Mouse (Mus musculus) ZHBTc4 (cell line): Measurements from ENCODE around the gene Ccdc81.

ENCODE experiments used
- DNase-seq: peaks from one replicate; pipeline ENCODE4 v3.0.0-alpha.2; 2011; ENCODE audit warnings: low read depth, low spot score

The Ccdc81 gene

DNA sequence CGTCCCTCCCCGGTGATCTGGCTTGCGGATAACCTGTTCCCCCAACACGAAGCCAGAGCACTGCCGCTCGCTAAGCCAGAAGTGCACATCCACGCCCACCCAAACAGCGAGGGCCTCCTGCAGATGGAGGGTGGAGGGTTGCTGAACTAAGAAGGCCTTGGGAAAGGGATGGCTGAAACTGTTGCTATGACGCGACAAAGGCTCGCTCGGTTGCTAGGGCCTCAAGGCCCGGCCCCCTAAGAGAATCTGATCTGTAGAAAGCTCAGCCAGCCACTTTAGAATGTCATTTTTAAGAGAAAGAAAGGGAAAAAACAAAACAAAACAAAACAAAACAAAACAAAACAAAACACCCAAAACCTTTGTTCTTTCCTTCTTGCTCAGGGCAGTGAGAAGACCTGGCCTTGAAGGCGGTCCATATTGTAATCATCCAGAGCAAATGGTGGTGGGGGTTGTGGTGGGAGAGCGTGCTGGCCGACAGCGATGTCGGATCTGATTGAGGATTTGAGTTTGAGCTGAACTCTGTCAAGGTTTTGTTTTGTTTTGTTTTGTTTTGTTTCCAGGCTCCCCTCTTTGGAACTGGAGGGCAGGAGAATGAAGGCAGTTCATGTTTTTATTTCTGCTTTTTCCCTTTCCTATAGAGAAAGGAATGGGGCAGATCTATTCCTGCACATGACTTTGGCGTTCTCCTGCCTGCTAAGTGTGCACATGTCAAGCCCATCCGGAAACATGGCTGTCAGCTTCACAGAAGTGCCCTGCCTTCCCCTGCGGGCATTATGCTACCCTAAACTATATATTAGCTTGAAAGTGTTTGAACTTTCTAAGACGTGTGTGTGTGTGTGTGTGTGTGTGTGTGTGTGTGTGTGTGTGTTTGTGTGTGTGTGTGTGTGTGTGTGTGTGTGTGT, at the start of gene Ccdc81:
Gene Ccdc81 (minus strand): TSS at position 188 of the 902 bp plus-strand sequence.
- peak; percentile 67 for DNase-seq

DNA sequence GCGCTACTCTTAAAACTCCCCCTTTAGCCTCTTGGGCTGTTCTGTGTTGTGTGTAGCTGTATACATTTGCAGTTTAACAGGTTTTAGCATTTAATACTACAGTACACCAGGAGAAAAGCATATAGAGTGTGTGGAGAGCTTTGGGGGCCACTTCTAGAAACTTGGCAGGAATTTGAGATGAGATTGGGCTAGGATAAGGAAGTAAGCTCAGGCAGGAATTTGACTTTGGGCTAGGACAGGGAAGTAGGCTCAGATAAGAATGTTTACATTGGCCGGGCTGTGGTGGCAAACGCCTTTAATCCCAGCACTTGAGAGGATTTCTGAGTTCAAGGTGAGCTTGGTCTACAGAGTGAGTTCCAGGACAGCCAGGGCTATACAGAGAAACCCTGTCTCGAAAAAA, 46.0 kb upstream of the Ccdc81 start:
- DNase-seq = peak; percentile 64

DNA sequence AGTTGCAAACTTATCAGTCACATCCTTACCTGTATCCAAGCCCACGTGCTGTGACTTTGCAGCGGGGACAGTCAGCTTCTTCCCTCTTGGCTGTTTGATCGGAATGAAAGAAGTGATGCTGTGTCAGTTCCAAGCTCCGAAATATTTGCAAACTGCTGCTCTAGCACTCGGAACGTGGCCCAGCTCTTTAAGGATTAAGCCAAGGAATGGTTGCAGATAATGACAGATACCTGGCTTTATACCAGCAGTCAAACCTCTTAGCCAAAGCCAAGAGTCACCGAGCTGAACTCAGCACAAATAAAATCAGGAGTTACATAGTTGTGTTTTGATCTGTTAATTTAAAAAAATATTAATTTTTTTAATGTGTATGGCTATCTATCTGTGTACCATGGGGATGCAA, 44.6 kb upstream of the Ccdc81 start:
- DNase-seq = no peak

DNA sequence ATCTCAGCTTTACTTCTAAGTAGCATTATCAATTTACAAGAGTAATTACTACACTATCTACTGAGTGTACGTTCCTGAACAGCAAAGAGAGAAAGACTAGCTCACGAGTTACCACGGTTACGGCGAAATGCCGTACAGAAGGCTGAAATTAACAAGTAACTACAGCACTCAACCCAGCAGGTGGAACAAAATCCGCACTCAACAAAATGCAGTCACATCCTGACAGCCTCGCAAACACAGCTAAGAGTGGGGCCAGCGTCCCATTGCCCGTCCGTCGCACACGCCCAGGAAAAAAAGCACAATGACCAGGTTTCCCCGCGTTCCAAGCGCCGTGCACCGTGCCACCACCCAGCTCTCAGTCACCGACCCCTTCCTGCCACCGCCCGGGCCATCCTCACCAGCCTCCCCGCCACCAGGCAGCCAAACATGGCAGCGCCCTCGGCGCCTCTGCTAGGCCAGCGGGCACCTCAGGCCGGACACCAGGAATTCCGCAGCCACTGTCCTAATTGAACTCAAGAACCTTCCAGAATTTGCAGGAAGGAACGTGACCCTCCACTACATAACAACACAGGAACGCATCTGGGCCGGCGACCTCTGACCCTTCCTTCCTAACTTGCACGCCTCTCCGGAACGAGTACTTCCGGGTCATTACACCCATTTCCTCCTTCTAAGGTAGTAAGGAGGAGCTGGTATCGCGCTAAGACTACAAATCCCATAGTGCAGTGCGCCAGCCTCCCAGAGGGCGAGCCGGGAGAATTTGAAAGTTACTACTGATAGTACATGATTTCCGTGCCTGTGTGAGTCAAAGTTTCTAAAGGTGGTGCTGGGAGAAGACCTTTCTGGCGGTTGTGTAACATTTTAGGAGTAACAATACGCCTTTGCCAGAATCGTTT, 37.4 kb upstream of the Ccdc81 start, which contains the start of gene Hikeshi:
Gene Hikeshi (minus strand): TSS at position 634 of the 893 bp plus-strand sequence.
- peak; percentile 99 for DNase-seq

- DNase-seq = peak; percentile 40
These were observed 36.3 kb upstream of the Ccdc81 start for GRCm38 (mm10) chr7:89939497-89940353.

- DNase-seq = no peak
These were observed 20.2 kb upstream of the Ccdc81 start for GRCm38 (mm10) chr7:89923441-89924180.

DNA sequence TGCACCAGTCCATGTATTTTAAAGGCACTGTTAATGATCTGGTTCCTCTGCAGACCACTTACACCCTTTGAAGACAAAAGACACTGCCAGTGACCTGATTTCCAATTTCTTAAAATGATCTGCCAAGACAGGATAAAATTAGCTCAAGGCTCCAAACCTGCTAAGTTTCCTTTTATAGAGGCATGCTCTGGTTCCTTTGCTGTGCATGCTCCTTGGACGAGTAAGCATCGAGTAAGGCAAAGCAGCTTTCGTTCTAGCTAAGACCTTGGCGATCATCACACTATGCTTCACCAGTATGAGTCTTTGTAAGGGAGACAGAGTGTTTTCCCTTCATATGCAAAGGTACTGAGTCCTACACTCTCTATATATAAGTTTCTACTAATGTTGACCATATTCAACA, 14.3 kb upstream of the Ccdc81 start:
- DNase-seq = no peak

- no peak for DNase-seq
These were observed 13.3 kb upstream of the Ccdc81 start for GRCm38 (mm10) chr7:89916711-89917110.

- DNase-seq = no peak
These were observed 10.2 kb upstream of the Ccdc81 start for GRCm38 (mm10) chr7:89913432-89914158.

DNA sequence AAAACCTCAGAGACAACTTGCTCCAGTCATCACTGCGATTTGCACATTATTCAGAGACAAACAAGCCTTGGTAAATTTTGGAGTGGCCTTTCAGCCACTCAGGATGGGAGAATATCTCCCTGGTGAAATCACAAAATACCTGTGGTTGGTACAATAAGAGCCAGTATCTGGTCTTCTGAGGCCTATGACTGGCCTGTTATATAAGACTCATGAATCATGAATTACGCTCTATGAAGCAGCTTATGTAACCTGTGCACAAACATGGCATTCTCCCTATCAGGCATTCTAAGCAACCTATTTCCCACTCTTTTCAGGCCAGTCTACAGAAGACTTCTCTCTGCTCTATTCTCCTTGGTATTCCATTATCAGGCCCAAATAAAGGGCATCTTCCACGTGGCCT, 8.9 kb upstream of the Ccdc81 start:
- DNase-seq = no peak

DNA sequence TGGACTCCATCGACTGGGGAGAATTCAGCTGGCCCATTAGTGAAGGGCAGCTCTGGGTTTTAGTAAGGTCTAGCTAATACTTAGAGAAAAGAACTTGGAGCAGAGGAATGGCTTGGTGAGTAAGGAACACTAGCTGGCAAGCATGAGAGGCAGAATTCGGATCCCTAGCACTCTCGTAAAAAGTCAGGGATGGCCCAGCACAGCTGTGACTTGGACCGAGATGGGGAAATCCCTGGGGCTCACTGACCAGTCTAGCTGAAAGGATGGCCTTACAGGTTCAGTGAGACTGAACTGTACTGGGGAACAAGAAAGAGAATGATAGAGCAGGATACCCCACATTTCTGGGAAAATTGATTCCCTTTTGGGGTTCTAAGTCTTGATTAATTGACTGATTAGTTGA, 6.3 kb upstream of the Ccdc81 start:
- DNase-seq = no peak

GRCm38 (mm10) chr7:89908899-89909621, 5.6 kb upstream of the Ccdc81 start:
- DNase-seq = no peak

DNA sequence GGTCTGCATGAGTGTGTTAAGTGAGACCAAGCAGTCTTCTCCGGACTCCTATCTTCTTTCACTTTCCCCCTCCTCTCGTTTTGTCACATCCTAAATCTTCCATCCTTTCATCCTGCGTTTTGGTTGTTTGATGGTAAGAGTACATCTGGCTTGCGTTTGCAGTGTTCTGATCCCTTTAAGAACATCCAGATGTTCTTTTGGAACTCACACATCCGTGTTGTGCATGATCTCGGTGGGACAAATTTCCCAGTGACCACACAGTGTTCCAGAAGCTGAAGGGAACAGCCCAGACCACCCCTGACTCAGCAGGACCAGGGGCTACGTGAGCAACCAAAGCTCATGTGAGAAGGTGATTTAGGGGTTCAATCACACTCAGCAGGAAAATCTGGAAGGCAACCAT, 5.0 kb upstream of the Ccdc81 start:
- DNase-seq = no peak

DNA sequence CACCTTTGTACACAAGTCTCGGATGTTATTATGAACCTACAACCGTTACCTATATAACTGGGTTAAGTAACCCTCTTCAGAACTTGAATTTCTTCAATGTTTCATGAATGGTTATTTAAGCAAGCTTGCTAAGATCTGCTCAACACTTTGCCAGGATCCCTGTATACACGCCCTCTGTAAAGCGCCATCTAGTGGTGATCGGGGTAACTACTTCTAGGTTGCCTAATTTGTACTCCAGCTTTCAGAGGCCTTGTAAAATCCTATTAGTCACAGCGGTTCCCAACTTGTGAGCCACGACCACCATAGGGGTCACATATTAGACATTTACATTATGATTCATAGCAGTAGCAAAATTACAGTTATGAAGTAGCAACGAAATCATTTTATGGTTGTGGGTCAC, 4.5 kb upstream of the Ccdc81 start:
- DNase-seq = peak; percentile 86

DNA sequence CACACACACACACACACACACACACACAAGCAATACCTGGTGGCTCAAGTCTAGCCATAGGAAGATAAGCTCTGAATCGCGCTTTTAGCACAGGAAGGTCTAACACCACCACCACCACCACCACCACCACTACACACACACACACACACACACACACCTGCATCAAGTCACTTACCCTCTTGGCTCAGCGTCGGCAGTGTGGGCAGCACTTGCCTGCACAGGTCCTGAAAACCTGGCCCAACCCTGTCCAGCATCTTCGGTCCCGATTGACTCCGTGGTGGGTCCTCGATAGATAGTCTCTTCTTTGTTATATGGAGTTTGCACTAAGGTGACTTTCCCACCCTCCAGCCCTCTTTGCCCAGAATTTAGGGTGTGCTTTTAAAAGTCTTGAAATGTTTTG, 422 bp downstream of the Ccdc81 start:
- DNase-seq = peak; percentile 14

DNA sequence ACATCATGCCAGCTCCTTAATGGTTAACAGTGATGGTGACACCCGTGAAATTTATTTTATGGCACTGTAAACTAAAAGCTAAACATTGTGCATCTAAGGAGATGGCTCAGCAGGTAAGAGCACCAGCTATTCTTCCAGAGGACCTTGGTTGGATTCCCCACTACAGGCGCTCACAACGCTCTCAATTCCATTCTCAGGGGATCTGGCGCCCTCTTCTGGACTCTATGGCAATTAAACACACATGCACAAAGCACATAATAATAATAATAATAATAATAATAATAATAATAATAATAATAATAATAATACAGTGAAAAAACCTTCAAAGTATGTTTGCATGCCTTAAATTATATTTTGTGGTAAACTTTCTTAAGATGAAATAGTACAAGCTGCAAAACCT, 11.6 kb downstream of the Ccdc81 start:
- peak; percentile 65 for DNase-seq

- DNase-seq = no peak
These were observed 12.0 kb downstream of the Ccdc81 start for GRCm38 (mm10) chr7:89891412-89891811.

DNA sequence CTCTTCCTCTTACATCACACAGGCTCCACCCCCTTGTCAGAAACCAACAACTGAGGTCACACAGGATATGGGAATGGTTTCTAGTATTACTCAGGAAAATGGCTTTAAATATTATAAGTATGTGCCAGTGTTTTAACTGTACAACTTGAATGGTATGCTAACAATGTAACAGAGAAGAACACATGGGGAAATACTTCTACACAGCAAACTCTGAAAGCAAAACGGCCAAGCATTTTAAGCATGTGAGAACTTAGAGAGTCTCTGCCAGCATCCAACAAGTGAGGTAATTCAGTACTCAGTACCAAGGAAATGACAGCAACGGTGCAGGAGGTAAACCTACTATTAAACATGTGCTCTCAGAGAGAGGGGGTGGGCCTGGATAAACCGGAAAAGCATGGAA, 18.9 kb downstream of the Ccdc81 start:
- DNase-seq = no peak

DNA sequence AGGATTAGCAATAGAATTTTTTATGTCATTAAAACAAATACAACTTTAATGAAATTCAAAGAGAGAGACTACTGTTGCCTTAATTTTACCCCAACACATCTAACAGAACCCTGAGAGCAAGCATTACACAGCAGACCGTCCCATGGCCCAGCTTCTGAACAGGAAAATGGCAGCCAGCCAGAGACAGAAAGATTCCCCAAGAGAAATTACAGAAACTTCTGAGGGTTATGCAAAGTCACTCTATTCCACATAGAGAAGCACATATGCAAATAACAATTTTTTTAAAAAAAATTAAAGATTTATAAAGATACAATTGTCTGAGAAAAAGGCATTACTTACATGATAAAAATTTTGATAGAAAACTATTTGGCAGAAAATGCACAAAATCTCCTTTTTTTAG, 23.7 kb downstream of the Ccdc81 start:
- DNase-seq = no peak
